Mouse (Mus musculus) cerebellum, adult (tissue): ENCODE data around the gene Defb41.
"Not testable (repeated sequence)": the region's sequence is repeated elsewhere in the genome, so short reads cannot be mapped to it uniquely, and the experiment has no call there.

ENCODE experiments used
- ATAC-seq: cut with Nextera tagmentation; 2 replicates; pipeline ENCODE4 v1.9.2; 2017; ENCODE audit warnings: mild to moderate bottlenecking, moderate library complexity, mixed read lengths; ENCODE audit not compliant: insufficient number of reproducible peaks, low FRiP score, low TSS enrichment

Defb41 gene

GRCm38 (mm10) chr1:18265038-18265437 is at the start of gene Defb41:
Defb41 (minus strand) TSS chr1:18265138.
- no peak for ATAC-seq

GRCm38 (mm10) chr1:18308474-18308829 is 43.5 kb upstream of the Defb41 start:
- ATAC-seq, result no peak

GRCm38 (mm10) chr1:18307545-18308473 is 42.9 kb upstream of the Defb41 start:
- no peak for ATAC-seq

- peak; percentile 64; the same call in 1 of the 2 replicates for ATAC-seq
These were observed 27.6 kb upstream of the Defb41 start for GRCm38 (mm10) chr1:18292515-18292914.

- ATAC-seq, result no peak
These were observed 23.9 kb upstream of the Defb41 start for GRCm38 (mm10) chr1:18288860-18289259.

GRCm38 (mm10) chr1:18287371-18287770 is 22.4 kb upstream of the Defb41 start:
- no peak for ATAC-seq

GRCm38 (mm10) chr1:18271095-18271494 is 6.2 kb upstream of the Defb41 start:
- ATAC-seq, result no peak

- no peak for ATAC-seq
These were observed 3.9 kb upstream of the Defb41 start for GRCm38 (mm10) chr1:18268845-18269244.

GRCm38 (mm10) chr1:18245801-18246580 is 18.9 kb downstream of the Defb41 start:
- not testable (repeated sequence) for ATAC-seq

GRCm38 (mm10) chr1:18237343-18237742 is 27.6 kb downstream of the Defb41 start, which contains the start of gene Defb18:
Defb18 (minus strand) TSS chr1:18237443.
- ATAC-seq, result no peak

GRCm38 (mm10) chr1:18223385-18223945 is 41.5 kb downstream of the Defb41 start:
- no peak for ATAC-seq
